Mouse (Mus musculus): ENCODE data around the gene Aspa.

- TF ChIP-seq CTCF (IDR thresholded peaks at IDR 0.05; ENCODE audit: borderline replicate concordance, insufficient read depth, low read depth, low read length) (no peak), POLR2A (IDR thresholded peaks at IDR 0.05; ENCODE audit: borderline replicate concordance, insufficient read depth, low read length) (no peak)
Observed at GRCm38 (mm10) chr11:73327361-73327760, 2.0 kb downstream of the Aspa start.

All from cerebellum, adult 2 months (tissue).